Mouse (Mus musculus) bone marrow, adult 2 months (tissue): ENCODE results near the gene March8.

Experiments
- CTCF ChIP-seq: fragments of 200-500 bp; IDR thresholded peaks from 2 replicates; pipeline ENCODE4 v1.5.1; 2011; ENCODE audit warnings: low read length, control low read depth; ENCODE audit not compliant: control insufficient read depth, insufficient read depth
- POLR2A ChIP-seq: fragments of 200-500 bp; IDR thresholded peaks from 2 replicates; pipeline ENCODE4 v1.6.1; 2011; ENCODE audit warnings: low read depth, mild to moderate bottlenecking, control low read depth, low read length, borderline replicate concordance; ENCODE audit not compliant: control insufficient read depth

DNA sequence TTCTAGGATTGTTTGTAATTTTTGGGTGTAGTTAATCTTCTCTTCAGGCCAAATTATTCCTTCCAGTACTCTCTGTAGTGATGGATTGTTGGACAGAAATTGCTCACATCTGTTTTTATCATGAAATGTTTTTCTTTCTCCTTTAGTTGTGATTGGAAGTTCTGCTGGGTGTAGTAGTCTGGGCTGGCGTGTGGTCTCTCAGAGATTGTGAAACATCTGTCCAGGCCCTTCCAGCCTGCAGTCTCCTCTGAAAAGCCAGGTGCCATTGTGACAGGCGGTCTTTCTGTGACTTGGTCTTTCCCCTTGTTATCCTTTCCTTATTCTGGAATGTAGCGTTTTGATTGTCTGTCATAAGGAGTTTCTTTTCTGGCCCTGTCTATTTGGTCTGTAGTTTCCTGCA lies 18.6 kb upstream of the March8 start:
- TF ChIP-seq POLR2A, result no peak
- no peak for TF ChIP-seq CTCF
